Mouse (Mus musculus): Measurements from ENCODE around the gene Chn2. TPM values are rescaled to one million over a fixed set of nuclear protein-coding genes. Genes with fewer than 3 reads are reported as not detected.
A peak's percentile ranks its signal among the peaks of the same experiment; 100 is the strongest.

Gene Chn2
- total RNA-seq, 2 experiments from 2014 or later, result 38.8 to 42.7 TPM

DNA sequence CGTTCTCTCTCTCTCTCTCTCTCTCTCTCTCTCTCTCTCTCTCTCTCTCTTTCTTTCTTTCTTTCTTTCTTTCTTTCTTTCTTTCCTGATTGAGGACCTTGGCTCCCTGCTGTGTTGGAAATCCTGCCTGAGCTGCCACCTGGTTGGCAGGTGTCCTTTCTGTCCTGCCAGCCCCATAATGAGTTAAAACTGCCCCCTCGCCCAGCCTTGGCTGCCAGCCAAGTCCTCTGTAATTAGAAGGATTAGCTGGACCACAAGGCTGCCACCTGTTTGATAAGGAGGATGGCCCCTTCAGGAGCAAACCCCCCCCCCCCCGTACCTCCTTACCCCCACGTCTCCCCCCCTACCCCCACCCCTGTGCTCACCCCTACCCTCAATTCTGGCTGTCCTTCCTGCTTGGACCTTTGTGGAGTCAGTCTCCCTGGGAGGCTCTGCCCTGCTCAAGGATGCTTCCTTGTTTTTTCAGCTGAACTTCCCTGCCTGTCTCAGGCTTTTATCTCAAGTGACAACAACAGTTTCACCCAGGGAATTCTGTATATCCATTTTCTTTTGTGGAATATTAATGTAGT lies 72.1 kb downstream of the Chn2 start:
- intact Hi-C loops (cut with DNase I), result no loop called here
- DNase-seq (ENCODE audit: low spot score in 2 of 2), result no peak

DNA sequence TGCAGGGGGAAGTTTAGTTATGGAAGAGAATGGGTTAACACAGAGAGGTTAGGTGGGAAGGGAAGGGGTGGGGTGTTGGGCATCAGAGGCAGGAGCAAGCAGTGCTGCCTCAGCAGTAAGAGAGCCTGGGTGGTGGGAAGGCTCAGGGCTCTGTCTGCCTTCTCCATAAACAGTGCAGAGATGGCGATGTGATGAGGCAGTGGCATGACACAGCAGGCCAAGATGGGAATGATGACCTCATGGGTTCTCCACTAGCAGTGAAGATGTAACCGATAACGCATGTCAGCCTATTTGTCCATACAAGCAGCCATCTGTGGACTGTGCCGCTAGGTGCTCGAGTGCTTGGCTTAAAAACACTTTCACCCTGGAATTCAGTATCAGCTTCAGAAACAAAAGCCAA lies 74.0 kb downstream of the Chn2 start:
- no peak for DNase-seq (ENCODE audit: low spot score in 2 of 2)
- intact Hi-C loops (cut with DNase I), result no loop called here

DNA sequence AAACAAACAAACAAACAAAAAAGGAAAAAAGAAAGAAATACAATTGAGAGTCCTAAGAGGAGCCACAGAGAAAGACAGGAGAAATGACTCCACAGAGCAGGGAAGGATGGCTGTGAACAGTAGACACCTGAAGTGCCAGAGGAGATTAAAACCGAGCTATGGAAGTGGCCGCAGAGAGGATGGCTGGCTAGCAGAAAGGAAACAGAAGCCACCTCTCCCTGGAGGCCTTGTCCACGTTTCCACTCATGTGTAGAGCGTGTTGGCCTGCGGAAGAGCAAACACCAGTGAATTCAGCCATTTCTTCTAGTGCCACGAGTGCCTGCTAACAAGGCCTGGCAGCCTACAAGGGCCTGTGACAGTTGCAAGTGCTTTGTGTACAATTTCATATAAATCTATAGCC lies 75.1 kb downstream of the Chn2 start:
- DNase-seq (ENCODE audit: low spot score in 2 of 2), result no peak
- intact Hi-C loops (cut with DNase I), result no loop called here

DNA sequence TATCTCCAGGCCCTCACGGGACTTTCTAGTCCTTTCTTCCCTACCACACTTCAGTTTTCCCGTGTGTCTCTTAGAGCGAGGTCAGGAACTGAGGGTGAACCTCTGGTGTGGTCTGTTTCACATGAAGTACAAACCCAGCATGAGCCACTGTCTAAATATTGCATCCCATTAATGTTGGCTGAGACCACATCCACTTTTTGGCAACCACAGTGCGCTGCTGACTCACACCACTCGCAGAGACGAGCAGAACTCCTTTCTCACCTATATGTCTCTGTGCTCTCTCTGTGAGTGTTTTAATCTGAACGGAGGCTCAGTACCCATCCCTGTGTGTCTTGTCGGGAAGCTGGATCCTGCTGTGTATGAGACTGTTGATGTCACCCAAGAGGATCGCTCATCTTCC lies 76.9 kb downstream of the Chn2 start:
- peak in 1 of 2 experiments; percentile 36 for DNase-seq (ENCODE audit: low spot score in 2 of 2)
- intact Hi-C loops (cut with DNase I), result no loop called here

DNA sequence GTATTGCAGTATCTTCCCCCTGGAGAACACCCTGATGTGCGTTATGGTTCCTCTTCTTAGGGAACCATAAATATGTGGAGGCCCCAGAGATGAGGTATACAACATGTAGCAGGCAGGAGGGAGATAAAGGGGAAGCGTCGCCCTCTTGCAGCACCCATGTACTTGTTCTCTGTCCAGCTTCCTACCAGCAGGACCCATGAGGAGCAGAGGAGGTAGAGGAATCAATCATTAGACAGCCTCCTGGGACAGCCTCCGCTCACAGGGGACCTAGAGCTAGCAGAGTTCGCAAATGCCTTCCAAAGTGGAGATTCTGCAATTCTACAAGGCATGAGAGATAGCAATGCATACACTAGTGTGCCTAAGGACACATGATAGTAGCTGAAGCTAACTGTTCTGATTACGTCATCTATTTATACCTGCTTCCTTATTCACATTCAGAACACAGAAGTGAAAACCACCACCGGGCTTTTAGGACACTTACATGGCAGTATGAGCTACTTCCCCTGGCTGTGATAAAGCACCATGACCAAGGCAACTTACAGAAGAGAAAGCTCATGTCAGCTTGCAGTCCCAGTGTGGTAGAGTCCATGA lies 77.7 kb downstream of the Chn2 start:
- DNase-seq (ENCODE audit: low spot score in 2 of 2), result peak in 1 of 2 experiments; percentile 26
- intact Hi-C loops (cut with DNase I), result no loop called here

DNA sequence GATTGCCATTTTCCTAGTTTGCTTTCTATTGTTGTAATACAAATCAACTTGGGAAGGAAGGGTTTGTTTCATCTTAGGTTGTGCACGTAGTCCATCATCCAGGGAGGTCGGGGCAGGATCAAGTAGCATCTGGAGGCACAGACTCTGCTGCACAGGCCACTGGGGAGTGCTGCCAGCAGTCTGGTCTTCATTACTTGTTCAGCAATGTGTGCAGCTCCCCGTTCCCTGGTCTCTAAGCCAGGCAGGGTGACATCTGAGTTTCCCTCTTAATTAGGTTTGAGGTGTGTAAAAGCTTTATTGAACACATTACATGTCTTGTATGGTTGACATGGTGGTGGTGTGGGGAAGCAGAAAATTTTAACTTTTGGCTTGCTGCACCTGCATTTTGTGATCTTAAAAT lies 79.0 kb downstream of the Chn2 start:
- DNase-seq (ENCODE audit: low spot score in 2 of 2), result no peak
- intact Hi-C loops (cut with DNase I), result no loop called here

DNA sequence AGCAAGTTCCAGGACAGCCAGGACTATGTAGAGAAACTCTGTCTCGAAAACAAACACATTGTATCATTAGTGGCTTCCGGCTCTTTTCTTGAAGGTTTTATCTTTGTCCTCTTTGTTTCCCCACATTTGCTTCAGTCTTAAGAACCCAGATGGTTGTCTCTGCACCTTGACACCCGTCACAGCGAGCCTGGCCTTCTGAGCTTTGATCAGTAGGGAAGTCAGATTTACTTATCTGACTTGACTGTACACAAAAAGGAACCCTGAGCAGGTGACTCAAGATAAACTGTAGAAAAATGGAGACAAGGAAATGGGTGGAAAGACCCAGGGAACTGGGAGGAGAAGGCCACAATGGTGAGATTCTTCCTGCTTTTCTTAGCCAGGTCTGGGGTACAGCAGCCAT lies 79.5 kb downstream of the Chn2 start:
- DNase-seq (ENCODE audit: low spot score in 2 of 2), result no peak
- intact Hi-C loops (cut with DNase I), result no loop called here

DNA sequence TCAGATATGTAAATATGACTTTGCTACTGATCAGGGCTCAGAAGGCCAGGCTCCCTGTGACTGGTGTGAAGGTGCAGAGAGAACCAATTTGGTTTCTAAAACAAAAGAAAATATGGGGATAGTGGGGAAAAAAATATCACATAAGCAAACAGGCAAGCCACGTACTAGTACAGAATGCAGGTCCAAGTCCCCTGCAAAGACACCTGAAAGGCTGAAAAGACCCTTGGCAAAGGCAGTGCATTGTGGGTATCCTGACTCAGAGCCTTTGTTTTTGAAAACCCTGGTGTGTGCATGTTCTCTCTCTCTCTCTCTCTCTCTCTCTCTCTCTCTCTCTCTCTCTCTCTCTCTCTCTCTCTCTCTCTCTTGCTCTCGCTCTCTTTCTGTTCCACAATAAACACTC lies 80.1 kb downstream of the Chn2 start:
- intact Hi-C loops (cut with DNase I), result no loop called here
- DNase-seq (ENCODE audit: low spot score in 2 of 2), result no peak

DNA sequence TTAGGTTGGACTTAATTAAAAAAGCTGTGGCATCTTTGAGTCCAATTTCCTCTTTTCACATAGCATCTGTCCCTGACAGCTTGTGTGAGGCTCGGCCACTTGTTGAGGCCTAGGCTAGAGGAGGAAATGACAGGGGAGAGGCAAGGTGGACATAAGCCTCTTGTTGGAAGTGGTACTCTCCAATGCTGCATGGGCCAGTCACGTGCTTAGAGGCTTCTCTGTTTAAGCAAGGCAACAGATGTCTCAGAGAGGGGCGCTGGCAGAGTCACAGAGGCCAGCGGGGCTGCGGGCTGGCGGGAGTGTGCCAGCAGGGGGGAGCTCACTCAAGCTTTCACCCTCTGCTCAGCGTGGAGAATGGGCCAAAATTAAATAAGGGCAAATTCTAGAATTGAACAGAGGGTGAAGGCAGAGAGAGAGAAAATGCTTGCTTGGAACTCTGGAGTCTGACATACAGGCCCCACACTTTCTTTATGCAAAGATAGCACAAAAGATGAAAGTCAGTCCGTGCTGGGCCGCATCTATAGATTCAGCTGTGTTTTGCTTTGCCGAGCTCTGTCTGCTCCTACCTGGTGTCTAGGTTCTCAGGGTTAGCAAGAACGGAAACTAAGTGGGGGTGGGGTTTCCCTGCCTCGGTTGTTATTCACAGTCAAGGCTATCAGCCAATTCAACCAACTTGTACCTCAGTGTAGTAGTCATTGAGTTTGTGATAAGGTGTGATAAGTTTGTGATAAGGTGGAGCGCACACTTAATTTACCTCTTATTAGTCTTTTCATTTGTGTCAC lies 80.7 kb downstream of the Chn2 start:
- peak in 1 of 2 experiments; percentile 48 for DNase-seq (ENCODE audit: low spot score in 2 of 2)
- intact Hi-C loops (cut with DNase I), result no loop called here

DNA sequence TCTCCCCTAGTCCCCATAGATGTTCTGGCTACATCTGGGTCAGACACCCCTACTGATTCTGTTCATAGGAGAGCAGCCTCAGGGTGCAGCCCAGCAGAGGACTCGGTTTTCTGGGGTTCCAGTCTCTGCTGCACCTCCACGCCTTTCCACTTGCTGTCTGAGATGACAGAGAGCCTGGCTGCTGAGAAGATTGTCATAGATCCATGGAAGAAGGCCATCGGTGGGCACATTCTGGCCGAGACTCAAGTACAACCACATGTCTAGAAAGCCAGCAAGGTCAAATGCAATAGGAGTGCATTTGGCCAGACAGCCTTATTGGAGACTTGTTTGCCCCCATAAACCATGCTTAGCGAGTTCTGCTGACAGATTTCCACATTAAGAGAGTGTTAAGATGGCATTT lies 81.5 kb downstream of the Chn2 start:
- no peak for DNase-seq (ENCODE audit: low spot score in 2 of 2)
- intact Hi-C loops (cut with DNase I), result no loop called here

DNA sequence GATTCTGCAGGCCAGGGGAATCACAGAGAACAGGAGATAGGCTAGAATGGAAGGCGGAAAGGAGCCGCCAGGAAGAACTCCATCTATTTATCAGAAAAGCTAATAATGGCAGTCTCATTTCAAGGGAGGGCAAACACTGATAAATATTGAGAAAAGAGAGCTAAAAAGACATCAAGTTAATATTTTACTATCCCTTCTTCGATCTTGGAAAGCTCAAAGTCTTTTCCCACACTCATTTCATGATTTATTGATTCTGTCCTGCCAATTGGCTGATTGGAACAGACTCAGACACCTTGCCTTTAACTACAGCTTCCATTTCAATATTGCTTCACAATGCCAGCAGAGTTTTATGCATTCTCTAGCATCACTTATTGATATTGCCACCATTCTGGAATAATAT lies 85.2 kb downstream of the Chn2 start:
- DNase-seq (ENCODE audit: low spot score in 2 of 2), result no peak
- intact Hi-C loops (cut with DNase I), result no loop called here

DNA sequence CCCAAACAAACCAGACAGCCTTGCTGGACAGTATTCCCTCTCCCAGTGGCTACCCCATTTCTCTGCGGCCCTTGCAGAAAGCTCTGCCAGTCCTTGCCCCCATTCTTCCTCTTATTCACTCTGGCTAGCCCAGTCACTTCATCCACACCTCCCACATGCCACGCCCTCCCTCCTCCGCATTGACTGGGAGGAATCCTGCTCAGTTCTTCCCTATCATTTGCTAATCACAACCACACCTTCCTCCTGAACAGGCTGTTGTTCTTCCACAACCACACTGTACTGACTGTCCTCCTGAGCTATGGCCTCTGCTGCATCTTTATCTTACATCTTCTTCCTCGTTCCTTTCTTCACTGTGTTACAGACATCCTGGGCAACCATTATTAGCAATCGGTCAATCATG lies 86.2 kb downstream of the Chn2 start:
- intact Hi-C loops (cut with DNase I), result no loop called here
- DNase-seq (ENCODE audit: low spot score in 2 of 2), result peak in 1 of 2 experiments; percentile 39

DNA sequence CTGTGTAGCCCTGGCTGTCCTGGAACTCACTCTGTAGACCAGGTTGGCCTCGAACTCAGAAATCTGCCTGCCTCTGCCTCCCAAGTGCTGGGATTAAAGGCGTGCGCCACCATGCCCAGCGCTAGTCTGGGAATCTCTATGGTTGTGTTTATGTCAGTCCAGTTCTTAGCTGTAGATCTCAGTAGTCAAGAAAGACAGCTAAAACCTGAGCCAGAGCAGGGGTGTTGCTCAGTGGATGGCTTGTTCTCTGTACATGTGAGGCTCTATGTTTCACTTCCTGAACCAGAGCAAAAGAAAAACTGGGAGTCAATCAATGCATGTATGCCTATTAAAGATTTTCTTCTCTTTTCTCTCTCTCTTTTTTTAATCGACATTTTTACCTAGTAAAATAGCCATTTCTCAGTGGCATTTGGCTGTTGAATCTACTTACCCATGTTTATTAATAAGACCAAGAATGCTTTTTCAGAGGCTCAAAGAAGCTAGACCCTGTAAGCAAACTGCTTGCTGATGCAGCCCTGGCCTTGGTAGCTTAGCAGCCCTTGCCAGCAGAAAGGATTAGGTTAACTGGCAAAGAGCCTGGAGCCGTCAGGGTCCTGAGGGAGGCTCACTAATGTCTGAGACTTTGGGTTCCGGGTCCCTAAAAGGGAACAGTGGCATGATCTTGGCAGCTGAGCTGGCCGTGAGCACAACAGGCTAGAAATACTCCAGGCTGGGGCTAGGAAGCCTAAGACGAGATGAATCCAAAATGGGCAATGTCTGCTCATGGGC lies 87.1 kb downstream of the Chn2 start:
- intact Hi-C loops (cut with DNase I), result no loop called here
- DNase-seq (ENCODE audit: low spot score in 2 of 2), result peak; percentile 30 to 61

DNA sequence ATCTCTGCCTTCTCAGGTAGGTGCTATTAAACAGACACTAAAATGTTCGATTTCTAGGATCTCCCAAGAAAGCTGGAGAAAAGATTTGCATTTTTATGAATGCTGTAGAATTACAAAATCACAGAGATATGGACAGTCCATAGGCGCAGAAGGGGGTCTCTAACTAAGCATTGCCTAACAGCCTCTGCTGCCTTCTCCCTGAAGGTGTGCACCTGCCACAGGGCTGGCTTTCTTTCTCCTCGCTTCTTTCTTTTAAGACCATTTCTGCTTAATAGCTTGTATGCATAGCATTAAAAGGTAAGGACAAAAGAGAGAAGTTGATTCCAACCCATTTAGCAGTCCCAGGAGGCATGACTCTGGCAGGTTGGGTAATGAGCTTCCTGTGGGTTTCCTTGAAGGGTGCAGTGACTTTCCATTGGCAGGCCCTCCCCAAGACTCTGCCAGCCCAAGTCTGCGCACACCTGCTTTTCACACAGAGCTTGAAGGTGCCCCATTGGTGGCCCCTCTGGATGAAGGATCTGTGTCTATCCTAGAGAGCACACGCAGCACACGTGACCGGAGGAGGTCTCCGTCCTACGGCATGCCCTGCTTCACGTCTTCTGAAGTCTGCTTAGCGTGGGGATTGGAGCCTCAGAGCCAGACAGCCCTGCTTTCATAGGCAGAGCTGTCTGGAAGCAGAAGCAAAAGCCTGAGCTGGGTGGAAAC lies 87.8 kb downstream of the Chn2 start:
- DNase-seq (ENCODE audit: low spot score in 2 of 2), result no peak
- intact Hi-C loops (cut with DNase I), result no loop called here

DNA sequence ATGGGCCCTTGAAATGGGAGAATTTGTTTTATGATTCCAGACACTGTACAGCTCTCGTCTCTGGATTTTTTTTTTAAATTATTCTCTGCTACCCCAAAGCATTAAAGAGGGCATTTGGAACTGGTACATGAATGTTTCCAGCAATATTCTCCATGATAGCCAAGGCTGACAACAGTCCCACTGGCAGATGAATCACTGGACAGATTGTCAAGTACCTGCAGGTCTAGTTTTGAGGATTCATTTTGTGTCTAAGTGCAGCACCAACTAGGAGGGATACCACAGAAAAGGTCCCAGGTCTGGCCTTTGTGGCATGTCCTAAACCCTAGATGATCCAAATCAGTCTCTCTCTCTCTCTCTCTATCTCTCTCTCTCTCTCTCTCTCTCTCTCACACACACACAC lies 89.3 kb downstream of the Chn2 start:
- intact Hi-C loops (cut with DNase I), result no loop called here
- DNase-seq (ENCODE audit: low spot score in 2 of 2), result no peak

DNA sequence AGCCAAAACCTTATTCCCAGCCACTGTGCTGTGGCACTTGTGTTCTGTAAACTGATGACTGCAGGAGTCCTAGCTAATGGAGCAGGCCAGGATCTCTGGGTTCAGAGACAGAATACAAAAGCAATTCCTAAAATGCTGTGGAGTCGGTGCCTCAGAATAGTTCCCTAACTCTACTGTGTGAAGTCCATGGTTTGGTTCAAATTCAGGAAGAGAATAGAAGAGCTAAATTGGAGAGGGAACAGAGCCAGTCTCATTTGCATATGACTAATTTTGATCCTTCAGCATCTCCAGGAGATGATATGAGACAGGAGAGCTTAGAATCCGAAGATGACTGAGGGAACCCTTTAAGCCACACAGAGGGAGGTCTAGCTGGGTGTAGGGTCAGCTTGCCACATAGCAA lies 90.2 kb downstream of the Chn2 start:
- intact Hi-C loops (cut with DNase I), result no loop called here
- peak in 1 of 2 experiments; percentile 84 for DNase-seq (ENCODE audit: low spot score in 2 of 2)

DNA sequence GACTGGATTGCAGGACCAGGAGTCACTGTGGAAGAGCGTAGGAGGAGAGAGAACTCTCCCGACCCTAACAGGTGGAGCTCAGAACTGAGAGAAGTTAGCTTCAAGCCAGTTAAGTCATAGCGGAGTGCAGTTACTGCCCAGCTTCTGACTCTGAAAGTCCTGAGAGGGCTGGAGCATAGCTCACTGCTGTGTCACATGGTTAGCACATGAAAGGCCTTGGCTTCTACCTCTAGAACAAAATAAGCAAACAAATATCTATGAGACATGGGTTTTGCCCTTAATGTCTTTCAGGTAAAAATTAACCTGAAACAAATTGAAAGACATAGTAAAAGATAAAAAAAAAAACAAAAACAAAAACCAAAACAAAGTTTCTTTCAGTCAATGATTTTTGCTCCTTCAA lies 91.5 kb downstream of the Chn2 start:
- intact Hi-C loops (cut with DNase I), result no loop called here

DNA sequence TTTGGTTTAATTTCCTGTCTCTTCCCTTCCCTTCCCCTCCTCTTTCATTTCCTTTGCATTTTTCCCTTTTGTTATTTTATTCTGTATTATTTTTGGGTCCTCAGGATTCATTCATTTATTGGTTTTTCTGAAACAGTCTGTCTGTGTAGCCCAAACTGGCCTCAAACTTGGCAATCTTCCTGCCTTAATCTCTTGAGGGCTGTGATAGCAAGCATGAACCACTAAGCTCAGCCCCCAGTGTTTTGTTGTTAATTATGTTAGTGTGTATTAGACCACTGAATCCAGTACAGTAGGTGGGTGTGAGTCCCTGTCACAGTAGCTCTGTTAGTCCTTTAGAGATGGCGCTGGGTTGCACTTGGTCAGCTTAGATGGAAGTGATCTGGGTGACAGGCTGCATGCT lies 93.2 kb downstream of the Chn2 start:
- no peak for DNase-seq (ENCODE audit: low spot score in 2 of 2)
- intact Hi-C loops (cut with DNase I), result no loop called here

More for the DNA sequence above, 91.5 kb downstream of the Chn2 start:
- no peak for DNase-seq (ENCODE audit: low spot score in 2 of 2)

DNA sequence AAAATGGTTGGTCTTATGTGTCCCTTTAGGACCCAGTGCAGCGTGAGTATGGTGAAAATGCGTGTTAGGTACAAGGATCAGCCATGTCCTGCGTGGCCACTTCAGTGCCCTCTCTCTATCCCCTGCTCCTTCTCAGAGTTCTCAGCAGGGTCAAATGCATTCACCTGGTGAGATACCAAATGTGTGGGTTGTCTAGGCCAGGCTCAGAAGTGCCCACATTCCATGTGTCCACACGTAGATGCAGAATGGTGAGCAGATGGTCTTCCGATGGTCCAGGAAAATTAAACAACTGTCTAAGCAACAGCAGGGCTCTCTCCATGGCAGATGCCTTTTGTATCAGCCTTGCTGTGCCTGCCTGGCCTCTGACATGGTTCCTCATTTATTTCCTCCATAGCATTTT lies 93.9 kb downstream of the Chn2 start:
- DNase-seq (ENCODE audit: low spot score in 2 of 2), result no peak
- intact Hi-C loops (cut with DNase I), result no loop called here

DNA sequence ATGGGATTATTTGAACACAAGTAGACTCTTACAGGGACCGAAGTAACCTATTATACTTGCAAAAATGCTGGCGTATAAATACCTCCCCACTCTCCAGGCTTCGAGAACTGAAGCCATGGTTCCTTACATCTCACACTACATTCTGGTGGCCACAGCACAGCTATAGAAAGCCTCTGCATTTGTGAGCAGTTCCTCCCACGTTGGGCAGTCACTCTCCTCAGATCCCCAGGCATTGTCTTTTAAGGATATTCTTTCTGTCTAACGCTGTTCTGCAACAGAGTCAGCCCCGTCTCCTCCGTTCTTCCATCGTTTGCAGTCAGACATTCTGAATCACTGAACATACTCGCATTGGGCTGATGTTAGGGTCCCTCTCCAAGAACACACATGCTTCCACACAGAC lies 98.8 kb downstream of the Chn2 start:
- intact Hi-C loops (cut with DNase I), result no loop called here
- DNase-seq (ENCODE audit: low spot score in 2 of 2), result peak in 1 of 2 experiments; percentile 52
